26 mouse cellular contexts compared by ENCODE assay signal in genomic region chr7:114090231-114090630, GRCm38 (mm10).
"Had no signal": no experiment of that assay in that cellular context is flagged by ENCODE, and none has a peak within 500 bp of the region (broad histone marks: within the 10 kb centered on the region; RNA-seq: fewer than 3 reads in every experiment).

No protein-coding gene starts in this region.

- H3K9ac ChIP-seq: heart, embryonic 13.5 days; heart, embryonic 15.5 days; hindbrain, embryonic 13.5 days; hindbrain, embryonic 15.5 days; limb, embryonic 12.5 days; liver, embryonic 13.5 days; liver, embryonic 15.5 days had no signal

- H3K36me3 ChIP-seq: heart, embryonic 13.5 days; heart, embryonic 15.5 days; hindbrain, embryonic 13.5 days; hindbrain, embryonic 15.5 days; limb, embryonic 10.5 days; limb, embryonic 12.5 days; liver, embryonic 13.5 days; liver, embryonic 15.5 days had no signal

- DNase-seq: gastrocnemius, postnatal 10 days; gastrocnemius, postnatal 25 days; heart, adult 11 months; heart, adult 2 months; heart, postnatal 14 days; heart, postnatal 36 days; kidney, adult 18-20 months; kidney, adult 8-10 months; kidney, postnatal 10 days; kidney, postnatal 25 days; kidney, postnatal 4 days; layer of hippocampus, adult 9-11 months; liver; liver, embryonic 13.5 days had no signal

- H3K27ac ChIP-seq: heart, adult 2 months; heart, embryonic 13.5 days; heart, embryonic 15.5 days; hindbrain, embryonic 13.5 days; hindbrain, embryonic 15.5 days; hindbrain, postnatal 0 days; left cerebral cortex, adult 2 months; limb, embryonic 10.5 days; limb, embryonic 12.5 days; liver, embryonic 13.5 days; liver, embryonic 15.5 days had no signal

- H3K27me3 ChIP-seq: heart, embryonic 13.5 days; heart, embryonic 15.5 days; hindbrain, embryonic 13.5 days; hindbrain, embryonic 15.5 days; limb, embryonic 12.5 days; liver, embryonic 13.5 days; liver, embryonic 15.5 days had no signal

- H3K4me3 ChIP-seq: heart, adult 2 months; heart, embryonic 13.5 days; heart, embryonic 15.5 days; hindbrain, embryonic 13.5 days; hindbrain, embryonic 15.5 days; left cerebral cortex, adult 2 months; limb, embryonic 10.5 days; limb, embryonic 12.5 days; liver, embryonic 13.5 days; liver, embryonic 15.5 days had no signal

- H3K9me3 ChIP-seq: heart, embryonic 13.5 days; heart, embryonic 15.5 days; hindbrain, embryonic 13.5 days; hindbrain, embryonic 15.5 days; limb, embryonic 10.5 days; limb, embryonic 12.5 days; liver, embryonic 13.5 days; liver, embryonic 15.5 days had no signal

- ATAC-seq: hindbrain, postnatal 0 days; inflammation-experienced regulatory T-cells, adult 6 months had no signal

- H3K4me2 ChIP-seq: heart, embryonic 11.5 days; heart, embryonic 13.5 days; heart, embryonic 15.5 days; hindbrain, embryonic 13.5 days; hindbrain, embryonic 15.5 days; limb, embryonic 12.5 days; liver, embryonic 11.5 days; liver, embryonic 13.5 days; liver, embryonic 15.5 days had no signal
